Mouse (Mus musculus) liver, embryonic 12.5 days (tissue): ENCODE results near the gene Ldoc1. TPM values are rescaled to one million over a fixed set of nuclear protein-coding genes. Genes with fewer than 3 reads are reported as not detected.

ENCODE experiments used
- ATAC-seq: fragments of 200-750 bp; cut with Nextera tagmentation; 2 replicates; pipeline ENCODE4 v1.8.0; 2017; ENCODE audit warnings: moderate number of reproducible peaks, mild to moderate bottlenecking, moderate library complexity
- H3K27ac ChIP-seq: fragments of 300-500 bp; sonication (generic); 2 replicates; pipeline ENCODE4 v1.5.1; 2016; ENCODE audit warnings: mild to moderate bottlenecking
- H3K27me3 ChIP-seq: fragments of 300-500 bp; sonication (generic); replicated peaks from 2 replicates; pipeline ENCODE4 v1.6.1; 2016; ENCODE audit warnings: mild to moderate bottlenecking, moderate library complexity
- H3K36me3 ChIP-seq: fragments of 300-500 bp; sonication (generic); 2 replicates; pipeline ENCODE4 v1.6.1; 2016; ENCODE audit warnings: mild to moderate bottlenecking, moderate library complexity
- H3K4me1 ChIP-seq: fragments of 300-500 bp; sonication (generic); 2 replicates; pipeline ENCODE4 v1.6.1; 2016
- H3K4me2 ChIP-seq: fragments of 300-500 bp; sonication (generic); 2 replicates; pipeline ENCODE4 v1.6.1; 2016; ENCODE audit warnings: mild to moderate bottlenecking, moderate library complexity
- H3K4me3 ChIP-seq: fragments of 300-500 bp; sonication (generic); 2 replicates; pipeline ENCODE4 v1.5.1; 2016; ENCODE audit warnings: mild to moderate bottlenecking, moderate library complexity
- H3K9ac ChIP-seq: fragments of 300-500 bp; sonication (generic); 2 replicates; pipeline ENCODE4 v1.6.1; 2016; ENCODE audit warnings: mild to moderate bottlenecking, moderate library complexity
- H3K9me3 ChIP-seq: fragments of 300-500 bp; sonication (generic); replicated peaks from 2 replicates; pipeline ENCODE4 v1.6.1; 2016; ENCODE audit warnings: mild to moderate bottlenecking, moderate library complexity
- WGBS: fragments of 180-500 bp; shearing (Covaris S2); methylation state at CpG from one replicate; pipeline ENCODE4 v1.1.7; 2016; ENCODE audit not compliant: insufficient replicate concordance; 5-methylcytosine and 5-hydroxymethylcytosine counted together
- polyA plus RNA-seq: library from polyadenylated mRNA; unstranded; fragments of >200 nt; fragmentation: Nextera tagmentation; extraction: Ambion mirVana; gene quantifications from 2 replicates; pipeline ENCODE4 v1.2.1, GENCODE M21; 2016

Ldoc1 gene
- 0.29 and 0.38 TPM in 2 replicates for polyA plus RNA-seq

- Histone ChIP-seq H3K9ac (no peak within 1 kb of the TSS), H3K4me2 (peak within 1 kb of the TSS; percentile 47), H3K36me3 (no peaks in the 10 kb centered on the region), H3K27ac (no peak within 1 kb of the TSS), H3K27me3 (no peaks in the 10 kb centered on the region), H3K9me3 (no peaks in the 10 kb centered on the region), H3K4me3 (peak within 1 kb of the TSS; percentile 19; the same call in 1 of the 2 replicates), H3K4me1 (no peaks in the 10 kb centered on the region)
- 34% methylated on average over 34 of the region's 34 CpGs for WGBS
- no peak for ATAC-seq
These were observed at the start of gene Ldoc1 for GRCm38 (mm10) chrX:61709302-61710033. Ldoc1 (plus strand) TSS chrX:61709497.

GRCm38 (mm10) chrX:61710131-61710530 lies 834 bp downstream of the Ldoc1 start:
- Histone ChIP-seq H3K4me2 (no peak overlapping the region), H3K9ac (no peak overlapping the region), H3K9me3 (no peaks in the 10 kb centered on the region), H3K36me3 (no peaks in the 10 kb centered on the region), H3K27me3 (no peaks in the 10 kb centered on the region), H3K27ac (no peak overlapping the region), H3K4me3 (no peak overlapping the region), H3K4me1 (no peaks in the 10 kb centered on the region)
- WGBS = 75% methylated on average over 5 of the region's 7 CpGs
- no peak for ATAC-seq

- H3K4me2 ChIP-seq = peak overlapping the region; percentile 47
- H3K27ac ChIP-seq = no peak overlapping the region
- 0 out of 2 replicates have a peak, but pooled peaks cover 3% of the 10 kb centered on the region for H3K4me1 ChIP-seq
- H3K9me3 ChIP-seq = no peaks in the 10 kb centered on the region
- no peak overlapping the region for H3K9ac ChIP-seq
- H3K27me3 ChIP-seq = no peaks in the 10 kb centered on the region
- no peak overlapping the region for H3K4me3 ChIP-seq
- H3K36me3 ChIP-seq = no peaks in the 10 kb centered on the region
- 7% methylated on average over 12 of the region's 12 CpGs for WGBS
- peak; percentile 62; the same call in 1 of the 2 replicates for ATAC-seq
These were observed 13.2 kb downstream of the Ldoc1 start for GRCm38 (mm10) chrX:61722281-61723028.

GRCm38 (mm10) chrX:61723029-61723980 lies 14.0 kb downstream of the Ldoc1 start:
- H3K4me3 ChIP-seq = no peak overlapping the region
- no peak overlapping the region for H3K27ac ChIP-seq
- no peaks in the 10 kb centered on the region for H3K27me3 ChIP-seq
- WGBS = 21% methylated on average over 9 of the region's 9 CpGs
- ATAC-seq = 0 out of 2 replicates have a peak, but pooled peaks have one; percentile 42
- H3K9me3 ChIP-seq = no peaks in the 10 kb centered on the region
- H3K4me1 ChIP-seq = 0 out of 2 replicates have a peak, but pooled peaks cover 3% of the 10 kb centered on the region
- peak overlapping the region; percentile 47 for H3K4me2 ChIP-seq
- H3K9ac ChIP-seq = no peak overlapping the region
- H3K36me3 ChIP-seq = no peaks in the 10 kb centered on the region

GRCm38 (mm10) chrX:61727516-61728310 lies 18.4 kb downstream of the Ldoc1 start:
- Histone ChIP-seq H3K27ac (no peak overlapping the region), H3K4me3 (no peak overlapping the region), H3K36me3 (no peaks in the 10 kb centered on the region), H3K4me1 (0 out of 2 replicates have a peak, but pooled peaks cover 2% of the 10 kb centered on the region), H3K4me2 (no peak overlapping the region), H3K9me3 (no peaks in the 10 kb centered on the region), H3K9ac (no peak overlapping the region), H3K27me3 (no peaks in the 10 kb centered on the region)
- ATAC-seq = no peak
- WGBS = 55% methylated on average over 2 of the region's 2 CpGs
